Mouse (Mus musculus) activated CD4-positive, CD25-positive, alpha-beta regulatory T cell (primary cell): ENCODE data around the gene Luzp4. TPM values are rescaled to one million over a fixed set of nuclear protein-coding genes. Genes with fewer than 3 reads are reported as not detected.

Source experiments
- polyA plus RNA-seq, 2 experiments: library from polyadenylated mRNA; unstranded; fragments of 100-300 nt; shearing (Covaris generic); gene quantifications; one replicate each; pipeline ENCODE4 v1.2.1; 2017

Luzp4 gene
- polyA plus RNA-seq: not detected

GRCm38 (mm10) chrX:148857340-148857739, at the start of gene Luzp4:
Gene Luzp4, plus strand, starts transcription at chrX:148857640.

Other genes with a start within 250 kb of the Luzp4 start
- gene Gm8334, start 242.5 kb upstream of the Luzp4 start, polyA plus RNA-seq: under 1 TPM in 1 of 2 experiments, not detected in 1; 0.23 TPM
- gene Gm15127, start 194.0 kb upstream of the Luzp4 start, polyA plus RNA-seq: not detected
- gene Ott, start 216.6 kb downstream of the Luzp4 start, polyA plus RNA-seq: not detected